ENCODE assay signal across 27 mouse cellular contexts in the genomic region with DNA sequence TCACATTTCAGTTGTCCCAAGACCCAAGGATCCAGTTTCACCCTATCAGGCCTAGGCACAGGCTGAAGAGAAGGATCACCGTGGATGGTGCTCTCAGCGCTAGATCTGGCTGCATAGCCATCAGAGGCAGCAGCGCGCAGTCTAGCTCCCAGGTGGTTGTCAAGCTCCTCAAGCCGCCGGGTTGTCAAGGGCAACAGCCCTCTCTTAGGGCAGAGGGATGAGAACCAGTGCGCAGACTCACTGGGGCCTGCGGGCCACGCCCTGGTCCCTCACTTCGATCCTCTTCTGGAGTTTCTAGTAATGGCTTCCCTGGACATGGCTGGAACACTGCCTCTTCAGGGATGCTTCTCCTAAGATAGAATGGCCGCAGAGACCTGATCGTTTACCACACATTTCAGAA. TPM values are rescaled to one million over a fixed set of nuclear protein-coding genes. Genes with fewer than 3 reads are reported as not detected.
A peak's percentile ranks its signal among the peaks of the same experiment; 100 is the strongest.
DNase-seq lines count a peak whose midpoint lies in the region; TF ChIP-seq lines count a peak whose summit lies in the region.
"Had no signal": no experiment of that assay in that cellular context is flagged by ENCODE, and none has a peak within 500 bp of the region (broad histone marks: within the 10 kb centered on the region; RNA-seq: fewer than 3 reads in every experiment).

A gene (minus strand): TSS at position 192 of the 400 bp plus-strand sequence.

- DNase-seq in heart, adult 11 months: peak; percentile 66
- DNase-seq in heart, postnatal 36 days: no peak
- peak; percentile 1 for DNase-seq in retina, embryonic 14.5 days (ENCODE audit: low spot score)
- DNase-seq in retina, postnatal 1 day: no peak
- peak; percentile 42 for DNase-seq in ES-E14 (ENCODE audit: low read depth, low spot score)
- DNase-seq in testis, postnatal 14 days (ENCODE audit: low spot score): peak; percentile 67
- no peak for DNase-seq in urinary bladder, adult 18-20 months (ENCODE audit: low spot score in 2 of 2)
- DNase-seq: adrenal gland, adult 2 months; adrenal gland, postnatal 25 days; B cell, adult 2 months; cerebellum, adult 11-12 months; cerebellum, adult 8-10 months; cerebellum, postnatal 10 days; cerebellum, postnatal 36 days; forebrain, postnatal 0 days; gastrocnemius, postnatal 25 days; heart, adult 2 months; heart, postnatal 14 days had no signal

- peak within 1 kb of the TSS; percentile 40; the same call in 1 of the 2 replicates for H3K27ac ChIP-seq in ES-E14 (ENCODE audit: insufficient read depth, low read depth, low read length, poor library complexity, severe bottlenecking)
- H3K27ac ChIP-seq: embryonic facial prominence, embryonic 12.5 days; embryonic facial prominence, embryonic 15.5 days; heart, adult 2 months; heart, embryonic 10.5 days; heart, embryonic 13.5 days; hindbrain, embryonic 12.5 days; hindbrain, embryonic 15.5 days had no signal

- no peak within 1 kb of the TSS for H3K9ac ChIP-seq in ES-E14 (ENCODE audit: insufficient read depth, low read depth, low read length, poor library complexity, severe bottlenecking)
- H3K9ac ChIP-seq: embryonic facial prominence, embryonic 12.5 days; embryonic facial prominence, embryonic 15.5 days; forebrain, postnatal 0 days; heart, embryonic 13.5 days; hindbrain, embryonic 12.5 days; hindbrain, embryonic 15.5 days had no signal

- no peak within 1 kb of the TSS for H3K4me3 ChIP-seq in ES-E14 (ENCODE audit: insufficient read depth in 1 of 2, low read depth in 1 of 2, low read length in 2 of 2, poor library complexity in 1 of 2, severe bottlenecking in 1 of 2)
- H3K4me3 ChIP-seq: embryonic facial prominence, embryonic 12.5 days; embryonic facial prominence, embryonic 15.5 days; heart, adult 2 months; heart, embryonic 10.5 days; heart, embryonic 13.5 days; hindbrain, embryonic 12.5 days; hindbrain, embryonic 15.5 days had no signal

- no peaks in the 10 kb centered on the region for H3K36me3 ChIP-seq in ES-E14 (ENCODE audit: control insufficient read depth, insufficient read depth, low read length, poor library complexity, severe bottlenecking)
- H3K36me3 ChIP-seq: embryonic facial prominence, embryonic 12.5 days; embryonic facial prominence, embryonic 15.5 days; heart, embryonic 10.5 days; heart, embryonic 13.5 days; hindbrain, embryonic 12.5 days; hindbrain, embryonic 15.5 days had no signal

- no peaks in the 10 kb centered on the region for H3K9me3 ChIP-seq in ES-E14 (ENCODE audit: control insufficient read depth, insufficient read depth, low read depth, low read length)
- H3K9me3 ChIP-seq: embryonic facial prominence, embryonic 12.5 days; embryonic facial prominence, embryonic 15.5 days; heart, embryonic 10.5 days; heart, embryonic 13.5 days; hindbrain, embryonic 12.5 days; hindbrain, embryonic 15.5 days had no signal

- intact Hi-C loops in heart, postnatal 36 days (cut with DNase I): no loop called here

- in situ Hi-C loops in ES-E14 (cut with MboI; ENCODE audit: low sequenced_read_pairs in 2 of 2, unreplicated experiment in 2 of 2): no loop called here

- H3K4me1 ChIP-seq in ES-E14 (ENCODE audit: control insufficient read depth in 2 of 2, insufficient read depth in 2 of 2, low read length in 2 of 2, poor library complexity in 1 of 2): peaks cover 0 to 2% of the 10 kb centered on the region in 2 experiments; a peak in 1 of 4 replicates
- H3K4me1 ChIP-seq: embryonic facial prominence, embryonic 12.5 days; embryonic facial prominence, embryonic 15.5 days; heart, embryonic 10.5 days; heart, embryonic 13.5 days; hindbrain, embryonic 12.5 days; hindbrain, embryonic 15.5 days had no signal

TF ChIP-seq in ES-E14, 5 proteins besides CTCF, POLR2A, EP300 and RAD21:
- TF ChIP-seq MAFK (IDR thresholded peaks at IDR 0.05; ENCODE audit: insufficient read depth, low read depth, low read length) (no peak), ZC3H11A (IDR thresholded peaks at IDR 0.05; ENCODE audit: borderline replicate concordance, low read depth, low read length) (no peak), CHD2 (IDR thresholded peaks at IDR 0.05; ENCODE audit: low read depth, low read length) (no peak), ZNF384 (IDR thresholded peaks at IDR 0.05; ENCODE audit: low read depth, low read length) (no peak), HCFC1 (IDR thresholded peaks at IDR 0.05; ENCODE audit: borderline replicate concordance, insufficient read depth, low read length) (no peak)

RNA-seq across cellular contexts. Expression of the gene that starts here (rescaled TPM):
- not detected for total RNA-seq in heart, postnatal 36 days (2021)
- not detected in 2 replicates for total RNA-seq in ES-E14 (2012; rRNA removed)
- total RNA-seq: adrenal gland, adult 2 months; adrenal gland, postnatal 25 days; CH12.LX; forebrain, postnatal 0 days; gastrocnemius, adult 8-10 months; gastrocnemius, postnatal 25 days; heart, adult 2 months; heart, postnatal 14 days; hematopoietic stem cell, adult 5-6 weeks had no signal

Comparison
In these comparisons a context has a peak if more than half of its experiments do, and no peak if none do; other contexts are left out.
1. DNase-seq: peak in heart, adult 11 months (single experiment), retina, embryonic 14.5 days (single experiment) and testis, postnatal 14 days (single experiment); none in heart, postnatal 36 days (0 of 2), retina, postnatal 1 day (single experiment) and urinary bladder, adult 18-20 months (0 of 2).
2. Peak in DNase-seq and H3K27ac ChIP-seq in ES-E14; RNA of the gene not detected or under 1 TPM.